Mouse (Mus musculus): ENCODE results near the gene Txnip.
"Not testable (repeated sequence)": the region's sequence is repeated elsewhere in the genome, so short reads cannot be mapped to it uniquely, and the experiment has no call there.

The Txnip gene

DNA sequence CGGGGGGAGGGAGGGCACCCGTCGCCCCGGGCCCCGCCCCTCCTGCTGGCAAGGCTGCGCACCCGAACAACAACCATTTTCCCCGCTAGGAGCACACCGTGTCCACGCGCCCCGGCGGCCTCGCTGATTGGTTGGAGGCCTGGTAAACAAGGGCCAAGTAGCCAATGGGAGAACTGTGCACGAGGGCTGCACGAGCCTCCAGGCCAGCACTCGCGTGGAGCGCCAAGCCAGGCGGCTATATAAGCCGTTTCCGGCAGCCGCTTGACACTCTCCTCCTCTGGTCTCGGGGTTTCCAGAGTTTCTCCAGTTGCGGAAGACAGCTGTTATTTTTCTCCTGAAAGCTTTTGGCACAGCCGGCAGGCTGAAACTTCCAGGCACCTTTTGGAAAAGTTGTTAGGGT is at the start of gene Txnip:
Gene Txnip, plus strand, starts transcription at position 264 of the 400 bp plus-strand sequence.
- in situ Hi-C loops (cut with MboI, MseI) = loop anchor here in 1 of 2 experiments (25.0 kb wide), 1 partner anchor 895 kb away; the partner anchor contains the start of gene Mcl1

DNA sequence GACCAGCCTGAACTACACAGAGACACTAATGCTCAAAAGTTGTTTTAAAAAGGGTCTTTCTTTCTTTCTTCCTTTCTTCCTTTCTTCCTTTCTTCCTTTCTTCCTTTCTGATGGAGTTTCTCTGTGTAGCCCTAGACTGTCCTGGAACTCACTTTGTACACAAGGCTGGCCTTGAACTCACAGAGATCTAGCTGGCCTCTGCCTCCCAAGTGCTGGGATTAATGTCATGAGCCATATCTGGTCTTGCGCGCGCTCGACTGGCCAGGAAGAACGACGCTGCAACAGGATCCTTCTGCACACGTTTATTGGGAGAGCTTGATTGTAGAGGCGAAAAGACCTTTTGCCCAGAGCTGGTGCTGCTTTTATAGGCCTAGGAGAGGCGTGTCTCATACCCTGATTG is 49.8 kb upstream of the Txnip start:
- in situ Hi-C loops (cut with MboI, MseI) = not testable (repeated sequence)

DNA sequence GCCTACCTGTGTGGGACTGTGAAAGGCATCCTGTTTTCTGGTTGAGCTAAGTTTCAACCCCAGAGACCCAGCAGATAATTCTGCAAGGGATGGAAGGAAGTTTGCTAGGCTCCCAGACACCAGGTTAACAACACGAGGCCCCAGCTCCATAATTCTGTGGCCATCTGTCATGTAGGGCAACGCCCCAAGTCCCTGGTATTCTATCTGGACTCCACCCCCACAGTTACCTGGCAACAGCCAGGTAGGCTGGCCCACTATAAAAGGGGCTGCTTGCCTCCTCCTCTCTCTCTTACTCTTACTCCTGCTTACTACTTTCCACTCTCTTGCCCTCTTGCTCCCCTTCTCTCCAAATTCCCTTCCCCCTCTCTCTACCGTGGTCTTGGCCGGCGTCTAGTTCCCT is 37.6 kb upstream of the Txnip start:
- in situ Hi-C loops (cut with MboI, MseI) = loop anchor here in 1 of 2 experiments (10.0 kb wide), 1 partner anchor 135 kb away; no protein-coding TSS in a partner anchor

DNA sequence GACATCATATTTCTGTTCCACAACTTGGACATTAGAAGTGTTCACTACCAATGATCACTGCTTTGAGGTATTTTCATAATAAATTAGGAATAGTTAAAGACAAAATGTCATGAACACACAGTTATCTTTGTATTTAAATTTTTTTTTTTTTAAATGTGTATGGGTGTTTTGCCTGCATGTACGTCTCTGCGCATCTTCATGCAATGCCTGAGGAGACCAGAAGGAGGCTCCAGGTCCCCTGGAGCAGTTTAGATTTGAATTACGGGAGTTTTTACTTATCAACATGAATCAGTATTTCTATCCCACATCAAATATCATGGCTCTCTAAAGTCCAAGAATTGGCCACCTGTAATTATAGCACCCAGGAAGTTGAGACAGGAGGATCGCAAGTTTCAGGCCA is 35.6 kb upstream of the Txnip start:
- in situ Hi-C loops (cut with MboI, MseI) = loop anchor here in 1 of 2 experiments (10.0 kb wide), 1 partner anchor 133 kb away; no protein-coding TSS in a partner anchor

DNA sequence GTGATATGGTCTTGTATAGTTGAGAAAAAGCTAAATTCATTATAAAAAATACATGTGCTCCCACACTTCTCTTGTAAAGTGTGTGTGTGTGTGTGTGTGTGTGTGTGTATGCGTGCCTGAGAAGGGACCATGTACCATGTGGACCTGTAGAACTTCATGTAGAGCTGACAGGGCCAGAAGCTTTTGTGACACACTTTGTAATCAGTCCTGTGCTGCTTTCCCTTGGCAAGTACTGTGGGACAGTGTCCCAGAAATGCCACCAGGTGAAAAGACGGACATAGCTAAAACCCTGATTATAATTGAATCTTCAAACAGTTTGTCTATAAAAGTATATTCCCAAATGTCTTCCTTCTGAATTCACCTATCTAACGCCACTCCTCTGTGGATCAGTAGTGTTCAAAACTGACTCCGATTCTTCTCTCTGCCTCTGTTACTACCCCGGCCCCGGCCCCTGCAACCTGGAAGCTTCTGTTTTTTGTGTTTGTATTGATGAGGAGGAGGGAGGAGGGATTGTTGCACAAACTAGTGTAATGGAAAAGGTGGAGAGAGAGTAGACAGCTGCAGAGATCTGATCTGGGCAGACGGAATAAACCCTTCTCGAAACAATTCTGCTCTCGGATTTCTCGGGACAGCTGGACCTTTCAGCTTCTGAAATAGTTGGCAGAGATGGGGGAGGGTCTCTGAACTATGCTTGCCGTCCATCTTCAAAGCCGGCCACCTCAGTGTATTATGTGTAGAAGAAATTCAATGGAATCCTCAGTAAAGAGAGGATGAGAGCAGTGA is 33.5 kb upstream of the Txnip start:
- in situ Hi-C loops (cut with MboI, MseI) = loop anchor here in 1 of 2 experiments (10.0 kb wide), 1 partner anchor 131 kb away; no protein-coding TSS in a partner anchor

DNA sequence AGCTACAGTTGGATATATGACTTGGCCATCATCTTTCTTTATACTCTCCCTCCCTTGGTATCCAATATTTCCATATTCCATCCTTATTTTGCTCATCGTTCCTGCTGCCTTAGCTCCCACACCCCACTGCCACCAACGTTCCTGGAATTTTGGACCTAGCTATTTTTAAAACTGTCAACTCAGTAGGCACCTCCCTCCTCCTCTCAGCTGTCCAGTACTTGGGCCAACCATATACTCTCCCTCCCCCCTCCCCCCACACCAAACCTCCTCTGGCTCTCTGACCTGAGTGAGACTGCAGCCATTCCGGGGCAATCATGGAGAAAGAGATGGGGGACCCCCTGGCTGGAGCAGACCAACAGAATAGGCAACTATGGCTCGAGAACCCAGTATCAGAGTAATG is 32.8 kb upstream of the Txnip start, which contains the start of gene Hfe2:
Gene Hfe2, plus strand, starts transcription at position 259 of the 400 bp plus-strand sequence.
- in situ Hi-C loops (cut with MboI, MseI) = loop anchor here in 1 of 2 experiments (10.0 kb wide), 1 partner anchor 130 kb away; no protein-coding TSS in a partner anchor

DNA sequence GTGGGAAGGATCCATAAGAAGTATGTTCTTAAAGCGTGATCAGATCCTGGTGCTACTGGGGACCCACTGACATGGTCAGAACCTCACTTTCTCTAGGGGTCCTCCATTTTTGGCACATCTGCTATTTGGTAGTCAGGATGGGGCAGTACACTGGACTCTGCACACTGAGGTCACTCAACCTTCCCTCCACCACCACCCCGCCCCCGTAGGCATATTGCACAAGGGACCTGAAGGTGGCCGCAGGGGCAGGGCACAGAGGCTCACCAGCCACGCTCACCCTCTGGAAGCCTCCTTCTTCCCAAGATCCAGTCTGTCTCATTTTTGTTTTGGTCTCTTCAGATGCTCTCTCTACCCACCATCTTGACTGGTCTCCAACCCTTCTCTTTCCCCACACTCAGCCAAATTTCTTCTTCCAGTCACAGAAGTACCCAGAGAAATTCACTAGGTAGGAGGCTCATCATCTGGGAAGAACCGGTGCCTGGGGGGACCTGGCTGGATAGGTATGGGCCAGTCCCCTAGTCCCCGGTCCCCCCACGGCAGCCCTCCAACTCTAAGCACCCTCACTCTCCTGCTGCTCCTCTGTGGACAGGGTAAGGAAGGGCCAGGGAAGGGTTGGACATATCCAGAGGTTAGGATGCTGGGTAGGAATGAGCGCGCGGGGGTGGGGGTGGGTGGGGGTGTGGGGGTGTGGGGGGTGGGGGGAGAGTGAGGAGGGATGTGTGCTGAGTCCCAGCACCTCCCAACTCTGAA is 31.6 kb upstream of the Txnip start:
- in situ Hi-C loops (cut with MboI, MseI) = loop anchor here in 1 of 2 experiments (10.0 kb wide), 1 partner anchor 129 kb away; no protein-coding TSS in a partner anchor

DNA sequence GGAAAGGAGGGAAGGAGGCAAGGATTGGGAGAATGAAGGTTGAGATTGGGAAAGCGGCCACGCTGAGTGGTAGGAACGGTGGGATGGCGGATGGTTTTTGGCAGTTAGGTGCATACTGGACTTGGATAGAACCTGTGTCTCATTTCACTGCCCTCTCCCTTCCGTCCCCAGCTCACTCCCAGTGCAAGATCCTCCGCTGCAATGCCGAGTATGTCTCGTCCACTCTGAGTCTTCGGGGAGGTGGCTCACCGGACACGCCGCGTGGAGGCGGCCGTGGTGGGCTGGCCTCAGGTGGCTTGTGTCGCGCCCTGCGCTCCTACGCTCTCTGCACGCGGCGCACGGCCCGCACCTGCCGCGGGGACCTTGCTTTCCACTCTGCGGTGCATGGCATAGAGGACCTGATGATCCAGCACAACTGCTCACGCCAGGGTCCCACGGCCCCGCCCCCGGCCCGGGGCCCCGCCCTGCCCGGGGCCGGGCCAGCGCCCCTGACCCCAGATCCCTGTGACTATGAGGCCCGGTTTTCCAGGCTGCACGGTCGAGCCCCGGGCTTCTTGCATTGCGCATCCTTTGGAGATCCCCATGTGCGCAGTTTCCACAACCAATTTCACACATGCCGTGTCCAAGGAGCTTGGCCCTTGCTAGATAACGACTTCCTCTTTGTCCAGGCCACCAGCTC is 30.8 kb upstream of the Txnip start:
- in situ Hi-C loops (cut with MboI, MseI) = loop anchor here in 1 of 2 experiments (10.0 kb wide), 1 partner anchor 128 kb away; no protein-coding TSS in a partner anchor

DNA sequence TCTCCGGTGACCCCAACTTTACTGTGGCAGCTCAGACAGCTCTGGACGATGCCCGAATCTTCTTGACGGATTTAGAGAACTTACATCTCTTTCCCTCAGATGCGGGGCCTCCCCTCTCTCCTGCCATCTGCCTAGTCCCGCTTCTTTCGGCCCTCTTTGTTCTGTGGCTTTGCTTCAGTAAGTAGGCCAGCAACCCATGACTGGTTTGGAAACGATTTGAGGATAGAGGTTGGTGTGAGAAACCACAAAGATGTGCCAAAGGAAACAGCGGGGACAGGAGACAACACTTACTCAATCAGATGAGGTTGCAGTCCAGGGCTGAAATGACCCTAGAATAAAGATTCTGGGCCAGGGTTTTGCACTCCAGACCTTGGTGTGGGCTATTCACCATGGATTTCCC is 29.3 kb upstream of the Txnip start:
- in situ Hi-C loops (cut with MboI, MseI) = loop anchor here in 1 of 2 experiments (10.0 kb wide), 1 partner anchor 126 kb away; no protein-coding TSS in a partner anchor

DNA sequence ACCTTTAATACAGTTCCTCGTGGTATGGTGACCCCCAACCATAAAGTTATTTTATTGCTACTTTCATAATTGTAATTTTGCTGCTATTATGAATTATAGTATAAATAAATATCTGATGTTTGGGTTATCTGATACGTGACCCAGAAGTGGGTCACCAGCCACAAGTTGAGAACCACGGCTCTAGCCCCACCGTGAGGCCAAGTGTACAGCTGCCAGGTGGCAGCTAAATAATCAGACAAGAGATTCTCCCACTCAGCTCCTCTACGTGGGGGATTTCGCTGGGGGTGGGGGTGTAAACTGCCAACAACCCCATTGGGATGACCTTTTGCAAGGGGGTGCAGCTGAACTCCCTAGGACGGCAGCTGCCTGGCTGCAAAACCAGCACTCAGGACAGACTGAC is 25.7 kb upstream of the Txnip start:
- in situ Hi-C loops (cut with MboI, MseI) = no loop called here

DNA sequence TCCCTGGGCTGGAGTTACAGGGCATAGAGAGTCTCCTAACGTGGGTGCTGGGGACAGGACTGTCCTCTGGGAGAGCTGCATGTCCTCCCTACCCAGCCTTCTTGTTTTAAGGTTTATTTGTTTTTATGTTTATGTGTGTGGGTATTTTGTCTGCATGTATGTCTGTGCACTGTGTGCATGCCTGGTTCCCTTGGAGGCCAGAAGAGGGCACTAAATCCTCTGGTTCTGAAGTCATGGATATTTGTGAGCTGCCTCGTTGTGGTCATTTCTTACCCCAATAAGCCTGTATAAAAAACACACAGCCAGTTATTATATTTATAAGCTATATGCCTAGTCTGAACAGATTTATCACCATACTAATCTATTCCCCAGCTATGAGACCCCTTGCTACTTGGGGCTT is 23.5 kb upstream of the Txnip start:
- in situ Hi-C loops (cut with MboI, MseI) = no loop called here

DNA sequence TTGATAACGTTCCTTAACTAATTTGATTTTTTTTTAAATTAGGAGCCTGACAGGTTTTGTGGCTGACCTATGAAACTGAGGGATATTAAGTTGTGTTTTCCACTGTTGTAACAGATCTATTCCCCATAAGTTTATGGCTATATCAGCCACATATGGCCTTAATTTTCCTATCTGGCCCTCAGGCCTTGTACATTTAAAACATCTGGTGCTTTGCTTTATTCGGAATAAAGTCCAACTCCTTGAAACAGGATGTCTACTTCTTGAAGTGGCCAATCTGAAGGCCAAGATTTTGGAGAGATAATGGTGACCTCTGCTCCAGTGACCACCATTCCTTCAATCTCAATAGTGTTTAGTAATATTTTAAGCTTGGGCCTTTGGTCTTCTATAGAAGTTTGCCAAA is 18.4 kb upstream of the Txnip start:
- in situ Hi-C loops (cut with MboI, MseI) = no loop called here

DNA sequence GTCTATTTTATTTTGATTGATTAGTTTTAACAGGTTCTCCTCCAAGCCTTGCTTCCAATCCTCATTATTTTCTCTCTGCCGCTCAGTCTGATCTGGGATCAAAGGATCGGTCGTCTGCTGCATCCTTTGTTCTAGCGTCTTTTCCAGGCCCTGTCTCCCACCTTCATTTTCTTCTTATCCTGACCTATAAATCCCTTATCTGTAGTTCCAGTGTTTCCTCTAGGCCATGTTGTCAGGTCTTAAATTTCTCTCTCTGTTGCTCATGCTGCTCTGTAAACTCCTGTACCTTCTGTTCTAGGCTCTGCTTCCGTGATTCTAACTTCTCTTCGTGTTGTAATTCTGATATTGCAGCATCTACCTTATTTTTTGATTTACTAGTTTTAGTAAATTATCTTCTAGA is 17.0 kb upstream of the Txnip start:
- in situ Hi-C loops (cut with MboI, MseI) = loop anchor here (5.0 kb wide), 2 partner anchors 37 to 107 kb away; partner anchors contain the start of genes Gm16253 (in 2 of the 2) and Itga10 (in 1 of the 2)

DNA sequence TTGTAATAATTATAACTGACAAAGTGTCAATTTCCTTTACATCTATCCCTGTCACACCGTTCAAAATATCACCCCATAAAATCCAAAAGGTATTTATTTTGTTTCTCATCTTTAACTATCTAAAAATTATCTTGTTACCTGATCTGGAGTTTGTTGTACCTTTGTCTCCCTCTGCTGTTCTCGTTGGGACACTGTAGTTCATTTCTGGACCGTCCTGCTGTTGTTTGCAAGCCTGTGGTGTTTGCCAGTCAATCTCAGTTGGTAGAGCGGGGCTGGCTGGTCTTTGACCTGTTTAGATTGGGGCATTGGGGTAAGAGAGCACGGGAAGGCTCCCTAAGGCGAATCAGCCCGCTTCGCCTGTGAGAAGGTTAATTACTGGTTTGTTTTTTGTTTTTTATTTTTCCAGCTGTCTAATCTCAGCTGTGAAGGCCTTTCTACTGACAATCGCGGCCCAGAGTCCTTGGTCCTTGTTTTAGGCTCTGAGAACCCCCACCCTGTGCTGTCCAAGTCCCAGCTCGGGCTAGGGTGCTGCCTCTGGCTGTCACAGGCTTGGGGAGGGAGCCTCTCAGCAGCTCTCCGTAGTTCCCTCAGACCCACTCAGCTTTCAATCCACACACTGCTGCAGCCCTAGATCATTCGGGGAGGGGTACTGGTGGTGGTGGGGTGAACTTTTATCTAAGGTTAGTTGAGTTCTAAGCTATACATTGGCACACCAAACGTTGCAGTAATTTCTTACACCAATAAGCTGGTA is 16.3 kb upstream of the Txnip start:
- in situ Hi-C loops (cut with MboI, MseI) = loop anchor here (5.0 kb wide), 2 partner anchors 36 to 106 kb away; partner anchors contain the start of genes Gm16253 (in 2 of the 2) and Itga10 (in 1 of the 2)

DNA sequence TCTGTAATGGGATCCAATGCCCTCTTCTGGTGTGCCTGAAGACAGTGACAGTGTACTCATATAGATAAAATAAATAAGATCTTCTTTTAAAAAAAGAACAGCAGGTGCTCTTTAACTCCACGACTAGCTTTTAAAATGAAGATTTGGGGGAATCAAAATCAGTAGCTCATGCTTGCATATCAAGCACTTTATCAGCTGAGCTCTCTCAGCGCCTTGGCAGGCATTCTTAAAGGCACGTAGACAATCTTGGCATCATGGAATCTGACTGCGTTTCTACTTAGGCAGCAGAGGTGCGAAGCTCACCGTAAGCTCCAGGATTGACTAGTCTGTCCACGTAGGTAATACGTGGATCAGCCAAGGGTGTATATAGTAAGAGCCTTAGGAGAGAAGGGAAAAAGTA is 15.2 kb upstream of the Txnip start:
- in situ Hi-C loops (cut with MboI, MseI) = loop anchor here (5.0 kb wide), 2 partner anchors 35 to 105 kb away; partner anchors contain the start of genes Gm16253 (in 2 of the 2) and Itga10 (in 1 of the 2)

DNA sequence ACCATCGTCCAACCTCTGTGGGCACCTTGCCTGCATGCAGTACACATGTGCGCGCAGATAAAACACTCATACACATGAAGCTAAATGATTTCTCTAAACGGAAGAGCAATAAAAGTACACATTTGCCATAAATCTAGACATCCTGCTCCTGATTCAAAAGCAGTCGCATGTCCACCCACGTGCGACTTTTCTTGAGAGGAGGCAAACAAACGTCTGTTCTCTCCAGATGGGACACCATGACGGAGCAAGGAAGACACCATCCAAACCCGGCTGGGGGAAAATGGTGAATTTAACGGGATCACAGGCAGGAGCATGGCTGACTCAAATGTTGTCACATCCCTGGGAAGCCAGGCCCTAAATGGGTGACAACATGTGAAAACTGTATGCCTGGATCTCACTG is 14.4 kb upstream of the Txnip start:
- in situ Hi-C loops (cut with MboI, MseI) = loop anchor here (5.0 kb wide), 2 partner anchors 34 to 104 kb away; partner anchors contain the start of genes Gm16253 (in 2 of the 2) and Itga10 (in 1 of the 2)

DNA sequence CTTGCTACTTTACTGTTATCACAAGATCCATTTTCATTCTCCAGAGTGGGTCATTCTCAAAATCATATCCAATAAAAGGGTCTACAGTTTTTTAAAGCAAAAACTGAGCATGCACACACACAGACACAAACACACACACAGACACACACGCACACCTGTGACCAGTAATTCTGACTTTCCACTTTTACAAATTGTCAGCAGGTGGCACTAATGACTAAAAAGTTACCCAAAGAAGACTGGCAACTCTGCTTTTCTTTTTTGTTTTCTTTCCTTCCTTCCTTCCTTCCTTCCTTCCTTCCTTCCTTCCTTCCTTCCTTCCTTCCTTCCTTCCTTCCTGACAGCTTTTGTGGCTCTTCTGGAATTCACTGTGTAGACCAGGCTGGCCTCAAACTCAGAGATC is 12.2 kb upstream of the Txnip start:
- in situ Hi-C loops (cut with MboI, MseI) = loop anchor here in 1 of 2 experiments (5.0 kb wide), 1 partner anchor 92 kb away; the partner anchor contains the start of genes Gm42957 and Pex11b

DNA sequence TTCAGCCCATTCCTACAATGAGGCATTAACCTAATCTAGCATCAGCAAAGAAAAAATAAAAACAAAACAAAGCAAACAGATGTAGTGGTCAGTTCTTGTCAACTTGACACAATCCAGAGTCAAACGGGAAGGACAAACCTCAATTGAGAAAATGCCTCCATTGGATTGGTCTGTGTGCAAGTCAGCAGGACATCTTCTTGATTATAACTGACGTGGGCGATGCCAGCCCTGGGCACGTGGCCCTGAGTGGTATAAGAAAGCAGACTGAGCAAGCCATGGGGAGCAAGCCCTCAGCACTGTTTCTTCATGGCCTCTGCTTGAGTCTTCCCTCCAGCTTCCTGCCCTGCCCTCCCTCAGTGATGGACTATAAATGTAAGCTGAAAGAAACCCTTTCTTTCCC is 10.9 kb upstream of the Txnip start:
- in situ Hi-C loops (cut with MboI, MseI) = loop anchor here in 1 of 2 experiments (5.0 kb wide), 1 partner anchor 90 kb away; the partner anchor contains the start of genes Gm42957 and Pex11b

DNA sequence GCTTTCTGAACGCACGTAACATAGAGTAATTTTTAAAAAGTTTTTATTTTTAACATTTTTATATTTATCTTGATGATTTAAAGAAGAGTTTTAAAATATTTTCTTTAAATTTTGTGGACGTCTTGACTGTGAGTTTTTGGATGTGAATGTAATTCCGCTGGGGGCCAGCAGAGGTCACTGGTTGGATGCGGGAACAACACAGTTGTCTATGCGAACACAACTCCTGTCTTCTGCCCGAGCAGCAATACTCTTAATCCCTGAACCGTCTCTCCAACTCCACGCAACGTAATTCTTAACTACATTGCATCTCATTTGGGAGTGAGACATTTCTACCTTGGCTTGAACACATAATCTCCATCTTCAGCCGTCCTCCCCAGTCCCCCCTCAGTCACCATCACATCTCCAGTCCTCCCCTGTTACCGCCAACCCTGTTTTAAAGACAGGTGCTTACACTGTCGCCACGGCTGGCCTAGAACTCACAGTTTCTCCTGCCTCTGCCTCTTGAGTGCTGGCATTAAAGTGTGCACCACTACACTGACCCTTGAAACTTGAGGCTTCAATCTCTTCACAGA is 10.3 kb upstream of the Txnip start:
- in situ Hi-C loops (cut with MboI, MseI) = loop anchor here in 1 of 2 experiments (5.0 kb wide), 1 partner anchor 90 kb away; the partner anchor contains the start of genes Gm42957 and Pex11b
